Mouse (Mus musculus): ENCODE measurements at regions not wholly inside any gene's neighbourhood (a gene's known extent, or its start where the extent isn't known, plus 50 kb on each side); places are given as distances from the start of the nearest gene placed in this dataset.

DNA sequence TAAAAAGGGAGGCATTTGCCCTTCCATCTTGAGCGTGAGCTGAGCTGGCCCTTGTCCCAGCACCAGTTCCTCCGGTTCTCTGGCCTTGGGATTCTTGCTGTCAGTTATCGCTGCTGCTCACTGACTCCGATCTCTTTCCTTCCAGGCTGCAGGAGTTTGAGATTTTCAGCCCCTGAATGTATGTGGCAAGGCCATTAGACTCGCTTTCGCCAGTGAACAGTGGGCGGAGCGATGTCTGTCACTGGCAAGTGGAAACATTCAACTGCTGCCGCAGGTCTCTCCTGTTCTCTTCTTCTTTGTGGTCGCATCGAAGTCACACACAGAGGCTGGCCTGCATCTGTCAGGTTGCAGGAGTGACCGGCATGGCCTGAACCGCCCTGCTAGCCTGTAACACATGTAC, 104.6 kb upstream of the Jarid2 start:
- TF ChIP-seq POLR2A (IDR thresholded peaks at IDR 0.05; ENCODE audit: borderline replicate concordance, control insufficient read depth, low read depth, low read length) (no peak), CTCF (IDR thresholded peaks at IDR 0.05; ENCODE audit: control insufficient read depth, insufficient read depth, low read length) (no peak)

Measured in bone marrow, adult 2 months (tissue).